Mouse (Mus musculus) forebrain, embryonic 16.5 days (tissue): ENCODE data around the gene Hcn2. TPM values are rescaled to one million over a fixed set of nuclear protein-coding genes. Genes with fewer than 3 reads are reported as not detected.

Experiments used
- ATAC-seq: fragments of 200-750 bp; cut with Nextera tagmentation; 2 replicates; pipeline ENCODE4 v1.8.0; 2017; ENCODE audit warnings: mild to moderate bottlenecking, moderate library complexity
- H3K27ac ChIP-seq: fragments of 300-500 bp; sonication (generic); 2 replicates; pipeline ENCODE4 v1.5.1; 2014; ENCODE audit warnings: low read length, control low read depth
- H3K27me3 ChIP-seq: fragments of 300-500 bp; sonication (generic); replicated peaks from 2 replicates; pipeline ENCODE4 v1.6.1; 2014; ENCODE audit warnings: low read length; ENCODE audit not compliant: control insufficient read depth, insufficient read depth
- H3K36me3 ChIP-seq: fragments of 300-500 bp; sonication (generic); 2 replicates; pipeline ENCODE4 v1.6.1; 2014; ENCODE audit not compliant: control insufficient read depth, insufficient read depth
- H3K4me1 ChIP-seq: fragments of 300-500 bp; sonication (generic); replicated peaks from 2 replicates; pipeline ENCODE4 v1.6.1; 2014; ENCODE audit warnings: low read length; ENCODE audit not compliant: control insufficient read depth, insufficient read depth
- H3K4me2 ChIP-seq: fragments of 300-500 bp; sonication (generic); 2 replicates; pipeline ENCODE4 v1.6.1; 2014; ENCODE audit warnings: mild to moderate bottlenecking, low read length, control low read depth
- H3K4me3 ChIP-seq: fragments of 300-500 bp; sonication (generic); replicated peaks from 2 replicates; pipeline ENCODE4 v1.5.1; 2014; ENCODE audit warnings: mild to moderate bottlenecking, low read length, control low read depth
- H3K9ac ChIP-seq: fragments of 300-500 bp; sonication (generic); replicated peaks from 2 replicates; pipeline ENCODE4 v1.6.1; 2014; ENCODE audit warnings: low read depth, low read length, control low read depth
- H3K9me3 ChIP-seq: fragments of 300-500 bp; sonication (generic); 2 replicates; pipeline ENCODE4 v1.6.1; 2016; ENCODE audit warnings: low read length; ENCODE audit not compliant: control insufficient read depth
- WGBS: fragments of 180-500 bp; shearing (Covaris S2); extraction: QIAGEN DNeasy Blood & Tissue Kit; methylation state at CpG from one replicate; pipeline ENCODE4 v1.1.7; 2014; 5-methylcytosine and 5-hydroxymethylcytosine counted together
- polyA plus RNA-seq: library from polyadenylated mRNA; unstranded; fragments of >200 nt; fragmentation: Nextera tagmentation; extraction: Ambion mirVana; gene quantifications from 2 replicates; pipeline ENCODE4 v1.2.1, GENCODE M21; 2015

The Hcn2 gene
- polyA plus RNA-seq, 1 experiment from 2014 or later, result 0.52 TPM

DNA sequence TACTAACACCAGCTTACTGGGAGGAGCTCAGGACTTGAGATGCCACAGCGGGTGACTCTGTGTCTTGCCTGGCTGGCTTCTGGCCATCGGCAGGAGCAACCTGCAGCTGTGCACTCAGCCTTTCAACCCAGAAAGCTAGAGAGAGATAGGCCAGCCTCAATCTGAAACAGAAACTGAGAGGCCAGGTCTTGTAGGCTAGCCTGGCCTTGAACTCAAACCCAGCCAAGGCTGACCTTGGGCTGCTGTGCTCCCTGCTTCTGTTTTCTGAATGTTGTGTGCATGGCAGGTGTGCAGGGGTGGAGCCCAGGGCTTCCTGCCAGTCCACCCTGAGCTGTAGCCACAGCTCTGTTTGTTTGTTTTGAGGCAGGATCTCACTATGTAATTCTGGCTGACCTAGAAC, 56.8 kb downstream of the Hcn2 start:
- Histone ChIP-seq H3K4me1 (peaks cover 13% of the 10 kb centered on the region), H3K4me3 (no peak overlapping the region), H3K9me3 (peaks cover 4% of the 10 kb centered on the region; the same call in 1 of the 2 replicates), H3K36me3 (no peaks in the 10 kb centered on the region), H3K27me3 (peaks cover 7% of the 10 kb centered on the region), H3K4me2 (no peak overlapping the region), H3K9ac (no peak overlapping the region), H3K27ac (no peak overlapping the region)
- WGBS, result 88% methylated on average over 2 of the region's 2 CpGs
- ATAC-seq, result no peak

GRCm38 (mm10) chr10:79774486-79775279, 58.2 kb downstream of the Hcn2 start:
- no peak for ATAC-seq
- 54% methylated on average over 5 of the region's 5 CpGs for WGBS
- Histone ChIP-seq H3K4me1 (peaks cover 8% of the 10 kb centered on the region), H3K9me3 (peaks cover 4% of the 10 kb centered on the region; the same call in 1 of the 2 replicates), H3K27ac (no peak overlapping the region), H3K9ac (no peak overlapping the region), H3K36me3 (no peaks in the 10 kb centered on the region), H3K27me3 (peaks cover 7% of the 10 kb centered on the region), H3K4me3 (no peak overlapping the region), H3K4me2 (no peak overlapping the region)

DNA sequence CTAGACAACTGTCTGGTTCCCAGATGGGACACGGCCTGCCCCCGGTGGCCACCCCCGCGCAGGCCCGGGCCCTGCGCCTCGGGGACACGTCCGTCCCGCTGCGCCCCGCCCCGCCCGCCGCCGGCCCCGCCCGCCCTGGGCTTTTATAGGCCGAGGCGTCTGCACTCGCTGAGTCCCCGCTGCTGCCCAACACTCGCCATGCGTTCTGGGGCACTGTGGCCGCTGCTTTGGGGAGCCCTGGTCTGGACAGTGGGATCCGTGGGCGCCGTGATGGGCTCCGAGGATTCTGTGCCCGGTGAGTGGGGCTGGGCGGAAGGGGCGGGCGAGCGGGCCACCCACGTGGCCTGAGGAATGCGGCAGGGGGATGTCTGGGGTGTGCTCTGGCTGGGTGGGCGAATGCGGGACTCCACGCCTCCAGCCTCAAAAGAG, 60.7 kb downstream of the Hcn2 start, which contains the start of gene Fstl3:
Gene Fstl3 (plus strand): TSS at position 170 of the 429 bp plus-strand sequence.
- no peak for ATAC-seq
- WGBS, result 1% methylated on average over 39 of the region's 39 CpGs
- no peak within 1 kb of the TSS; the same call in 1 of the 2 replicates for H3K9ac ChIP-seq

DNA sequence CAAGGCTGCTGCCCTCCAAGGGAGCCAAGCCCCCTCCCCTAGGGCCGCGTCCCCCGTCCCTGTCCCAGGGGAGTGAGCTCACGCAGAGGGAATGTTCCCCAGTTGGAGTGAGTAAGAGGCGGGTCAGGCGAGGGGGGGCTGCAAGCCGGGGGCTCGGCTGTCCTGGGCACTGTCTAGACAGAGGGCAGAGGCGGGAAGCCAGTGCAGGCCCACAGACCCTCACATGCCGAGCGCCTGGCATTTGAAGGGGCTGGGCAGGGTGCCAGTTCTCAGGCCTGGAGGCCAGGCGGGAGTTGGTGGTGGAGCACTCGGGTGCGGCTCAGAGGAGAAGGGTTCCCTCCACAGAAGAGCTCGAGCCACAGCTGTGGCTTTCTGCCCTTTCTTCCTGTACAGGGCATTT, 61.6 kb downstream of the Hcn2 start:
- peaks cover 4% of the 10 kb centered on the region; the same call in 1 of the 2 replicates for H3K9me3 ChIP-seq
- no peak overlapping the region for H3K27ac ChIP-seq
- H3K36me3 ChIP-seq, result no peaks in the 10 kb centered on the region
- H3K9ac ChIP-seq, result no peak overlapping the region
- no peak overlapping the region for H3K4me3 ChIP-seq
- no peak overlapping the region for H3K4me2 ChIP-seq
- H3K4me1 ChIP-seq, result peaks cover 20% of the 10 kb centered on the region
- H3K27me3 ChIP-seq, result peaks cover 17% of the 10 kb centered on the region
- ATAC-seq, result no peak
- WGBS, result 4% methylated on average over 15 of the region's 15 CpGs

More for the DNA sequence above, 60.7 kb downstream of the Hcn2 start, which contains the start of gene Fstl3:
- Histone ChIP-seq H3K36me3 (no peaks in the 10 kb centered on the region), H3K4me2 (peak within 1 kb of the TSS; percentile 39), H3K4me3 (peak within 1 kb of the TSS; percentile 14), H3K27ac (no peak within 1 kb of the TSS), H3K27me3 (peaks cover 17% of the 10 kb centered on the region), H3K9me3 (peaks cover 4% of the 10 kb centered on the region; the same call in 1 of the 2 replicates), H3K4me1 (peaks cover 20% of the 10 kb centered on the region)

DNA sequence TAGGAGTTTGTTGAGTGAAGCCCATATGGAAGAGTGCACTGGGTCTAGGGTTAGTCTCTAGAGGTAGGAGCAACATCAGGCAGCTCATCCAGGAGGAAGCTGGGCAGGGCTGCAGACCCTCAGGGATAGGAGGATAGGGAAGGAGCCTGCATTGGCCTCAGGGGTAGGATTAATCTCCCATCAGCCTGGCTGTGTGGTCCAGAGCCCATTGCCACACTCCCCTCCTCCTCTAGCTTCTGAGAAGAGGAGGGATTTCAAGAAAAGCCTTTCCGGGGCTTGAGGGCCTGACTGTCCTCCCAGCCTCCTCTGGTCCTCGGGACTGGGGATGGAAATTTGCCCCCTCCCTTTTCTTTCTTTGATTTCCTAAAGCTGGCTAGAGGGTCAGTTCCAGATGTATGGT, 62.8 kb downstream of the Hcn2 start:
- H3K4me2 ChIP-seq, result no peak overlapping the region
- peaks cover 17% of the 10 kb centered on the region for H3K27me3 ChIP-seq
- H3K4me1 ChIP-seq, result peaks cover 20% of the 10 kb centered on the region
- ATAC-seq, result no peak
- no peak overlapping the region for H3K9ac ChIP-seq
- no peak overlapping the region for H3K27ac ChIP-seq
- WGBS, result 11% methylated on average over 2 of the region's 2 CpGs
- H3K36me3 ChIP-seq, result no peaks in the 10 kb centered on the region
- peaks cover 4% of the 10 kb centered on the region; the same call in 1 of the 2 replicates for H3K9me3 ChIP-seq
- no peak overlapping the region for H3K4me3 ChIP-seq

DNA sequence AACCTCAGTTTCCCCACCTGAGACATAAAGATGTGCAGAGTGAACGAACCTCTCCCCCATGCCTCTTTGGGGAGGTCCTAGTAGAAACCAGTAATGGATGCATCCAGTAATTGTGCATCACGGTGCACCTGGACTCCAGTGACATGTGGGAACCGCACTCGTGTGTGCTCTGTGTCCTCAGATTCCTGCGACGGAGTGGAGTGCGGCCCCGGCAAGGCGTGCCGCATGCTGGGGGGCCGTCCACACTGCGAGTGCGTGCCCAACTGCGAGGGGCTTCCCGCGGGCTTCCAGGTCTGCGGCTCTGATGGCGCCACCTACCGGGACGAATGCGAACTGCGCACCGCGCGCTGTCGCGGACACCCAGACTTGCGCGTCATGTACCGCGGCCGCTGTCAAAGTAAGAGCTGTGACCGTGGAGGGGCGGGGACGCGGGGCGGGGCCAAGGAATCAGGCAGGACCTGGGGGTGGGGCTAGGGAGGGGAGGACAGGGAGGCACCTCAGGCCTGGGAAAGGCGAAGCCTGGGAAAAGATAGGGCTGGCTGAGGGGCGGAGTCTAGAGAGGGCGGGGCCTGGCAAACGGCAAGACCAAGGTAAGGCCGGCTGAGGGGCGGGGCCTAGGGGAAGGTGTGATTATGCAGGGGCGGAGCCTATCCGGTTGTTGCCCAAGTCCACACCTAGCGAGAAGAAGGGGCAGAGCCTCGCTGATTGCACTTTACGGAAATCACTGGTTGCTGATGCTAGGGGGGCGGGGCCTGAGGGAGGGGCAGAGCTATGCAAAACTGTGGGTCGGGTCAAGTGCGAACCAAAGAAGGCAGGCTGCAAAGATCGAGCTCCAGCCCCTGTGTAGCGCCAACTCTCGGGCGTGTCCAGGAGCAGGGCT, 63.6 kb downstream of the Hcn2 start:
- Histone ChIP-seq H3K9me3 (peaks cover 2% of the 10 kb centered on the region; the same call in 1 of the 2 replicates), H3K36me3 (no peaks in the 10 kb centered on the region), H3K4me1 (peaks cover 20% of the 10 kb centered on the region), H3K27me3 (peaks cover 17% of the 10 kb centered on the region), H3K4me3 (peak overlapping the region; percentile 44), H3K27ac (no peak overlapping the region), H3K4me2 (peak overlapping the region; percentile 59), H3K9ac (0 out of 2 replicates have a peak overlapping the region, but pooled peaks have one; percentile 7)
- 1% methylated on average over 55 of the region's 55 CpGs for WGBS
- ATAC-seq, result peak; percentile 91

- peak overlapping the region; percentile 44 for H3K4me3 ChIP-seq
- H3K9ac ChIP-seq, result 0 out of 2 replicates have a peak overlapping the region, but pooled peaks have one; percentile 7
- H3K9me3 ChIP-seq, result no peaks in the 10 kb centered on the region
- 2% methylated on average over 13 of the region's 13 CpGs for WGBS
- H3K4me2 ChIP-seq, result peak overlapping the region; percentile 59
- no peak; the same call in 1 of the 2 replicates for ATAC-seq
- no peaks in the 10 kb centered on the region for H3K36me3 ChIP-seq
- peaks cover 17% of the 10 kb centered on the region for H3K27me3 ChIP-seq
- peaks cover 20% of the 10 kb centered on the region for H3K4me1 ChIP-seq
- H3K27ac ChIP-seq, result no peak overlapping the region
Measured at GRCm38 (mm10) chr10:79780664-79781015, 64.2 kb downstream of the Hcn2 start.

DNA sequence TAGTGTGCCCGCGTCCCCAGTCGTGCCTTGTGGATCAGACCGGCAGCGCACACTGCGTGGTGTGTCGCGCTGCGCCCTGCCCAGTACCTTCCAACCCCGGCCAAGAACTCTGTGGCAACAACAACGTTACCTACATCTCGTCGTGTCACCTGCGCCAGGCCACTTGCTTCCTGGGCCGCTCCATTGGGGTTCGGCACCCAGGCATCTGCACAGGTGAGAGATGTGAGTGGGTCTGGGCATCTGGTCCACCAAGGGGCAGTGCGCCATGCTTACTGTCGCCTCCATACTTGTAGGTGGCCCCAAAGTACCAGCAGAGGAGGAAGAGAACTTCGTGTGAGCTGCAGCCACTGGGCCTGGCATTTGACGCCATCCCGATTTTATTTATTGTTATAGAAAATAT, 64.7 kb downstream of the Hcn2 start:
- 27% methylated on average over 21 of the region's 21 CpGs for WGBS
- ATAC-seq, result no peak

DNA sequence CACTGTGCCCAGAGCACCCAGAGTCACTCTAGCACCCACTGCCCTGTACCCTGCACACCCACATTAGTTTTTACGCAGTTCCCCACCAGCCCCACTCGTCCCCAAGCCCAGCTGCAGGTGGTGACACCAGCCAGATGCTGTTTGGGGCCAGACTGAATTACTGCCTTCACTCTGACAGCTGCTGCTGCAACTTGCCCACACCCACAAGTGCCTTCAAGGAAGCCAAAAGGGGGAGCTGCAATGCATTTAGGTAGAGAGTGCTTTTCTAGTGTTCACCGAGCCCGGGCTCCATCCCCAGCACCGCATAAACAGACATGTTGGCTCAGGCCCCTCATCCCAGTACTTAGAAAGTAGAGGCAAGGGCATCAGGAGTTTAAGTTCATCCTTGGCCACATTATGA, 65.5 kb downstream of the Hcn2 start:
- no peak for ATAC-seq
- Histone ChIP-seq H3K4me1 (peaks cover 20% of the 10 kb centered on the region), H3K27ac (no peak overlapping the region), H3K9me3 (no peaks in the 10 kb centered on the region), H3K9ac (no peak overlapping the region), H3K36me3 (no peaks in the 10 kb centered on the region), H3K4me2 (no peak overlapping the region), H3K27me3 (peaks cover 15% of the 10 kb centered on the region), H3K4me3 (no peak overlapping the region)
- WGBS, result 51% methylated on average over 5 of the region's 5 CpGs

More for the DNA sequence above, 64.7 kb downstream of the Hcn2 start:
- H3K9me3 ChIP-seq, result no peaks in the 10 kb centered on the region
- no peak overlapping the region for H3K27ac ChIP-seq
- no peaks in the 10 kb centered on the region for H3K36me3 ChIP-seq
- H3K27me3 ChIP-seq, result peaks cover 17% of the 10 kb centered on the region
- H3K4me3 ChIP-seq, result peak overlapping the region; percentile 44
- peak overlapping the region; percentile 59 for H3K4me2 ChIP-seq
- H3K9ac ChIP-seq, result no peak overlapping the region
- peaks cover 20% of the 10 kb centered on the region for H3K4me1 ChIP-seq
